Mouse (Mus musculus) spleen, adult 18-20 months (tissue): Measurements from ENCODE around the gene 4930433I11Rik.
"Not testable (repeated sequence)": the region's sequence is repeated elsewhere in the genome, so short reads cannot be mapped to it uniquely, and the experiment has no call there.

Source experiments
- DNase-seq, 2 experiments: peaks; one replicate each; pipeline ENCODE4 v3.0.0; 2022; ENCODE audit warnings: mixed read lengths in 2 of 2

Gene 4930433I11Rik

GRCm38 (mm10) chr7:40987243-40987642, at the start of gene 4930433I11Rik:
Gene 4930433I11Rik (plus strand): TSS chr7:40987543.
- no peak for DNase-seq

GRCm38 (mm10) chr7:40939371-40939770, 48.0 kb upstream of the 4930433I11Rik start:
- DNase-seq, result no peak

DNA sequence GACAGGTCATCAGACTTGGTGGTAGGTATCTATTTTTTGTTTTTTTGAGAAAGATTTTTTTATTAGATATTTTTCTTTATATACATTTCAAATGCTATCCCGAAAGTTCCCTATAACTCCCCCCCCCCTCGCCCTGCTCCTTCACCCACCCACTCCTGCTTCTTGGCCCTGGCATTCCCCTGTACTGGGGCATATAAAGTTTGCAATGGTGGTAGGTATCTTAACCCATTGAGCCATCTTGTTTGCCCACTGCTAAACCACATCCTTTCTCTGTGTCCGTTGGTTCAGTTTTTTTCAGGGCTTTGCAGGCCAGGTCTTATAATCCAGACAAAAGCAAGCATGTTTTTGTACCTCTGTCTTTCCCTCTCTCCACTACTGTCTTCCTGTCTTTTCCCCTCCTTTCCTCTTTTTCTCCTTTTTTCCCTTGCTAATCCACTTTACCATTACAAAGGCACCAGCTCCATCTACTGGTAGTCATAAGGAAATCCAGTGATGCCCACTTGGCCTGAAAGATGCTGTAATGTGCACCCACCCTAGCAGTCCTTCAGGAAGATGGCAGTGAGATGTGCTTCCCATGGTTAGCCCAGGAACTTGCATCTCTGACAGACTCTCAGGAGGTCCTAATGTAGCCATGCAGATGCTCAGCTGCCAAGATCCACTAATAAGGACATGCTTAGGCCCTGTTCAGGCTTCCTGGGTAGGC, 45.0 kb upstream of the 4930433I11Rik start:
- no peak for DNase-seq

- DNase-seq, result not testable (repeated sequence)
These were observed 45.1 kb downstream of the 4930433I11Rik start, which contains the start of gene Gm4884 for GRCm38 (mm10) chr7:41032419-41032818. Gene Gm4884 (plus strand): TSS chr7:41032719.

DNA sequence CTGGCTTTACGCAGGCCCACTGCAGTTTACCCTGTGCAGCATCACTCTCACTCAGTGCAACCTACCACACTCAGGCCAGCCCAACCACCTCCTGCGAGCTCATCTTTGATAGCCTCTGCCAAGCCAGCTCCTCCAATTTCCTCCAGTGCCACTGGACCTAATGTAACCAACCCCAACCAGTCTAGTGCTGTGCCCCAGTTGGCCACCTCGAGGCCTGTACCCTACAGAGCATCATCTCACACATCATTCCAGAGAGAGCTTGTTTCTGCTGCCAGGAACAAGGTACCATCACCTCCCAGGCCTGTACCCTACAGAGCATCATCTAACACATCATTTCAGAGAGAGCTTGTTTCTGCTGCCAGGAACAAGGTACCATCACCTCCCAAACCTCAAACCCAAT, 56.7 kb downstream of the 4930433I11Rik start:
- not testable (repeated sequence) for DNase-seq
